Mouse (Mus musculus) brain, embryonic 18.5 days (tissue): ENCODE measurements around the gene Hcls1.

Experiments used
- DNase-seq: peaks from one replicate; pipeline ENCODE4 v3.0.0-alpha.2; 2012; ENCODE audit warnings: low read depth, low spot score

Gene Hcls1

DNA sequence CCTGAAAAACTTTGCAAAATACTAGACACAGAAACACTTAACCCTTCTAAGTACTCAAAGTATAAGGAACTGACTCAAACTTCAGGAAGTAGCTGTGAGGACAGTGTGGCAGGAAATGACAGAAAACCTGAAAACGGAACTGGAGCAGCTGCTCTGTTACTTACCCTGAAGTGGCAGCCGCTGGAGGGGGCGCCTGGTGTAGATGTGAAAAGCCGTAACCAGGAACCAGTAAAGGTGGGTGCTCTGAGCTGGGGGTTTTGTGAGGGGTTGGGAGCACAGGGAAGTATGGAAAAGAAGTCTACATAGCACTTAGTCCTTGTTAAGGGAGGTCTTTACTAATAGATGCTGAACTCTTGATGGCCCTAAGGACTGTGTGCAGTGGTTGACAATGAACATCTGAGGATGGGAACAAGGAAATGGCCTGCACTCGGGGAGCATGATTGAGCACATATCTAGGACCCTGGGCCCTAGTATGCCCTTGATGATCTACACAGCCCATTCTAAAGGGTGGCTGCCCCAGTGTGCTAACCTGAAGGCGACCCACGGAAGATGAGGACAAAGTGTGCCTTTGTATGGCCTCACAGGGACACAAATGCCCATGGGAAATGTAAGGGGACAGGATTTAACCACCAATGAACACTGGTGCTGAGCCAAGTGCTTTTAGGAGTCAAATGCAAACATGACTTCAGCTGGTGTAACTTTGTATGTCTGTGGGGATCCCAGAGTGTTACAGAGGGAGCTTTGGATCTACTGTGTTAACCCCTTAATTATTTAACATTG, at the start of gene Hcls1:
Gene Hcls1 (plus strand): TSS at position 143 of the 780 bp plus-strand sequence.
- no peak for DNase-seq

DNA sequence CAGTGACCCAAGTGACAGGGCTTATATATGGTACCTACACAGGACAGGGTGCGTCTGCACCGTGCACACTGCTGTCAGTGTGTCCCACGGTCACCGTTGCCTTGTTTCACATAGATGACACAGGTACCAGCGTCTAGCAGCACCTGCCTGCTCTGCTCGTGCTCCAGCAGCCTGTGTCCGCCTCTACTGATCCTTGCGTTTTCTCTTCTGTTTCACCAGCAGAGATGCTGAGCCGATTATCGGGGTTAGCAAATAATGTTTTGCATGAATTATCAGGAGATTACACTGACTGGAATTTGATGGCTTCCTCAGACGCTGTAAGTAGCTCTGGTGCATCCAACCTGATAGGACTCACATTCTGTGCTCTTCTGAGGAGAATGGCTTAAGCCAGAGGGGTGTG, 48.9 kb upstream of the Hcls1 start:
- DNase-seq = no peak

DNA sequence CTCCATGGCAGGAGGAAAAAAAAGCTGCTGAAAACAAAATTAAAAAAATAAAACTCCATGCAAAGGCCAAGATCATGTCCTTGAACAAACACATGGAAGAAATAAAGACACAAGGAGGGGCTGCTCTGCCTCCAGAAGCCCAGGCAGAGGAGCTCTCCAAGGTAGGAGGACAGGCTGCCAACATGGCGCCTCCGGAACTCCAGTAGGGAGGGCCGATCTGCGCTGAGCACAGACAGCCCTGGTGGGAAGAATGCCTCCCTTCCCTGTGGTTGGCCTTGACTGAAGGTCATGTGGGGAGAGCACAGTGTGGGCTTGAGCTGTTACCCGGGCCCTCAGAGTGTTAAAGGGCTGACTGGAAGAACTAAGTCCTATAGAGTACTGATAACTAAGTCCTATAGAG, 47.2 kb upstream of the Hcls1 start:
- DNase-seq = no peak

DNA sequence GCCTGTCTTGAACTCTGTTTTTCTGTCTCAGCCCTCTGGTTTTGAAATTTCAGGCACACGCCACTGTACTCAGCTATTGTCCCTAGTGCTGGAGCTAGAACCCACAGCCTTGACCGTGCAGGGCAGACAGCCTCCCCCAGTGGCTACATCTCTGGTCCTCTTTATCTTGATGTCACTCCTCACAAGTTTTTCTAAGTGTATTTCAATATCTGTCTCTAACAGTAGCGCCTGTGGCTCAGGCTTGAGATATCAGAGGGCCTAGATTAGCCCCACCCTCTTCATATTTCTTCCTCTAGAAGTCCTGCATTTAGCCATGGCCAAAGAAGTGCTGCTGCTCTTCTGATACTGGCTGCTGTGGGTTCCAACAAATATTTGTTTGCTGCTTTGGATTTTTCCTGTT, 44.2 kb upstream of the Hcls1 start:
- no peak for DNase-seq

DNA sequence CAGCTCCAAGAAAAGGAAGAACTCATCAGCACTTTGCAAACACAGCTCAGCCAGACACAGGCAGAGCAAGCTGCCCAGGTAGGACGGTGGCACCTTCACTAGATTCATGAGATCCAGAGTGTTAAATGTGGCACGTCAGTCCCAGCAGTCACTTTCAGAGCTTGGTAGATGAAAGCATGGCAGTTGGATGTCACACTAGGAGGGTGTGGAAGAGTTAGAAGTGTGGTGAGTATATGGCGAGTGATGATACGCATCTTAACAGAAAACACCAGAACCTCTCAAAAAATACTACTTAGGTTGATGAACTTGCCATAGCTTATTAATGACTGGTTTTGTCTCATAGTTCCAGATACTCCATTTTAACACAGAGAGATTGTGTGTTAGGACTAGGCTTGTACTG, 43.4 kb upstream of the Hcls1 start:
- no peak for DNase-seq

DNA sequence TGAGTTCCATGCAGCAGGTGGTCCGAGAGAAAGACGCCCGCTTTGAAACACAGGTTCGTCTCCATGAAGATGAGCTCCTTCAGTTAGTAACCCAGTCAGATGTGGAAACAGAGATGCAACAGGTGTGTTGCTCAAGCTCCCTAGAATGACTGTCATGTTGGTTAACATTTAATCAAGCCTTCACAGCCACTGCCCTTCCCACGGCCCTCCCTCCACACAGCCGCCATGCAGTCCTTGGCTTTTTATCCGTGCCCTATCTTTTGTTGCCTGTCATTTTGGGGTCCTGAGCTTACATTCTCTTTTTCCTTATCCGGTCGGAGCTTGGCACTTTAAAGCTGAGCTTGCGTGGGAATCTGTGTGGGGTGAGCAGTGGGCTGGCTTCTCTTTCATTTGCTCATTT, 41.5 kb upstream of the Hcls1 start:
- DNase-seq = no peak

DNA sequence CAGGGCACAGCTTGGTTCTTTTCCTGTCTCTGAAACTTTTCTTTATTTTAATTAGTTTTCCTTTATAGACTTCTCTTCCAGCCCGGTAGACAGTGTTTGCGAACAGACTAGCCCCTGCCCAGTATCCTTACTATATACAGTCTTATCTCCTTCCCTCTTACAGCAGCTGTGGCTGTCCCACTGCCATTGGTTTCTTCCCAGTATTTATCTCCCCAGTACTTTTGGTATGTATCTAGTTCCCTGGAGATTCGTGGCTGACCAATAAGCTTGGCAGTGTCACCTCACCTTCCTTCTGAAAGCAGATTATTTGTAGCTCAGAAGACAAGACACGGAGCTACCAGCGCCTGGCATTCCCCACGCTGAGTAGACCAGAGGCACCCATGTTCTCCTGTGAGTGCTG, 38.1 kb upstream of the Hcls1 start:
- no peak for DNase-seq

DNA sequence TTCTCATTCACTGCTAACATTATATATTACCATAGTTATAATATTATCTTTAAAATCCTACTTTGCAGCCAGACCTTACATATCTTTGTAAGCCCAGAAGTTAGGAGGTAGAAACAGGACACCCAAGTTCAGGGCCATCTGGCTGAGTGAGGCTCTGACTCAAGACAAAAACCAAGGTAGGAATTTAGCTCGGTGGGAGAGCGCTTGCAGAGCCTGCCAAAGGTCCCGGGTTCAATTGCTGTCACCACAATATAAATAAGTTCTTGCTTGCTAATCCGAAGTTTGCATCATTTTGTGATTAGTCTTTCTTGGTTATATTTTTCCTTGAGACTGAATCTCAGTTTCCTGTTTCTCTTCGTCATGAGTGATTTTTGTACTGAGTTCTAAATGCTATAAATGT, 31.6 kb upstream of the Hcls1 start:
- DNase-seq = no peak

DNA sequence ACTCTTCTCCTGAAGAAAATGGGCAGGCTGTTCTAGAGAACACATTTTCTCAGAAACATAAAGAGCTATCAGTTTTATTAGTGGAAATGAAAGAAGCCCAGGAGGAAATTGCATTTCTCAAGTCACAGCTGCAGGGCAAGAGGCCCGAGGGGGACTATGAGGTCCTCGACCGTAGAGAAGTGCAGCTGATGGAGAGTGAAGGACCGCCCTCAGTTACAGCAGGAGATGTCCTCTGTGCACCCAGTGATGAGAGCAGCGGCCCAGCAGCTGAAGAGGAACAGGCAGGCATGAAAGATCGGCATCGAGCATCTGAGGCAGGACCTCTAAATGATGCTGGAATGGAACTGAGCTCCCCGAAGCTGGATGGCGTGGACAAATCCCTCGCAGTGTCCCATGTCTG, 22.9 kb upstream of the Hcls1 start:
- DNase-seq = no peak

DNA sequence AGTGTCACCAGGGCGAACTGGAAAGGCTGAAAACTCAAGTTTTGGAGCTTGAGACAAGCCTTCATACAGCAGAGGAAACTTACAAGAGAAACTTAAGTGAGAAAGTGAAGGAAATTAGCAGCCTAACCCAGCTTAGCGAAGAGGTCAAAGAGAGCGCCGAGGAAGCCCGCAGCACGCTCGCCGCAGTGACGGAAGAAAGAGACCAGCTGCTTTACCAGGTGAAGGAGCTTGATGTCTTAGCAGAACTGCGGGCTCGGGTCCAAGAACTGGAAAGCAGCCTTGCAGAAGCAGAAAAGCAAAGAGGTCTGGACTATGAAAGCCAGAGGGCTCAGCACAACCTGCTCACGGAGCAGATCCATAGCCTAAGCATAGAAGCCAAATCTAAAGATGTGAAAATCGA, 22.5 kb upstream of the Hcls1 start:
- no peak for DNase-seq

DNA sequence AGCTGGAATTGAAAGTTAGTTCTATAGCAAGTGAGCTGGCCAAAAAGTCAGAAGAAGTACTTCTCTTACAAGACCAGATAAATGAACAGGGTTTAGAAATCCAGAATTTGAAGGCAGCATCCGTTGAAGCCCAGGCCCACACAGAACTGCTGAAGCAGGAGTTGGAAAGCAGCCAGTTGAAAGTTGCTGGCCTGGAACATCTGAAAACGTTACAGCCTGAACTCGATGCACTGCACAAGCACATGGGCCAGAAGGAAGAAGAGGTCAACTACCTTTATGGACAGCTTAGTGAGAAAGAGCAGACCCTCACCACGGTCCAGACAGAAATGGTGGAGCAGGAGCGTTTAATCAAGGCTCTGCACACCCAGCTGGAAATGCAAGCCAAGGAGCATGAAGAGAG, 20.6 kb upstream of the Hcls1 start:
- DNase-seq = no peak

DNA sequence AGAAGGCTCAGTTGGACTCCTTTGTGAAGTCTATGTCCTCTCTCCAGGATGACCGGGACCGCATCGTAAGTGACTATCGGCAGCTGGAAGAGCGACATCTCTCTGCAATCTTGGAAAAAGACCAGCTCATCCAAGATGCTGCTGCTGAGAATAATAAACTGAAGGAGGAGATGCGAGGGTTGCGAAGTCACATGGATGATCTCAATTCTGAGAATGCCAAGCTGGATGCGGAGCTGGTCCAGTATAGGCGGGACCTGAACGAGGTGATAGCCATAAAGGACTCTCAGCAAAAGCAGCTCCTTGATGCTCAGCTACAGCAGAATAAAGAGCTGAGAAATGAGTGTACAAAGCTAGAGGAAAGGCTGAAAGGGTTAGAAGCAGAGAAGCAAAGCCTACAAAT, 16.3 kb upstream of the Hcls1 start:
- DNase-seq = no peak

DNA sequence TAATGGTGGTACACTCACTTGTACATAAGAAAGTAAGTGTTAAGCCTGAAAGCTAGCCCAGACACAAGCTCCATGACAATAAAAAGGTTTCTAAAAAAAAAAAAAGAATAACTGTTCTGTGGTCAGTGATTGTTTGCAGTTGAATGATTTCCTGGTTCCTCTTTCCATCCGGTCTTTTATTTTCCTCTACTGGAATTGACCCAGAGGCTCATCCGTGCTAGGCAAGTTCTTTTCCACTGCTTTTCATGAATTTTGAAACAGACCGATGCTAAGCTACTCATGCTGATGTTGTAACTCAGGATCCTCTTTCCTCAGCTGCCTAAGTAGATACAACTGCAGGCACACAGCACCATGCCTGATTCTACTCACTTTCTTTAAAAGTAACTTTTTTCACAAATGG, 14.4 kb upstream of the Hcls1 start:
- DNase-seq = no peak

DNA sequence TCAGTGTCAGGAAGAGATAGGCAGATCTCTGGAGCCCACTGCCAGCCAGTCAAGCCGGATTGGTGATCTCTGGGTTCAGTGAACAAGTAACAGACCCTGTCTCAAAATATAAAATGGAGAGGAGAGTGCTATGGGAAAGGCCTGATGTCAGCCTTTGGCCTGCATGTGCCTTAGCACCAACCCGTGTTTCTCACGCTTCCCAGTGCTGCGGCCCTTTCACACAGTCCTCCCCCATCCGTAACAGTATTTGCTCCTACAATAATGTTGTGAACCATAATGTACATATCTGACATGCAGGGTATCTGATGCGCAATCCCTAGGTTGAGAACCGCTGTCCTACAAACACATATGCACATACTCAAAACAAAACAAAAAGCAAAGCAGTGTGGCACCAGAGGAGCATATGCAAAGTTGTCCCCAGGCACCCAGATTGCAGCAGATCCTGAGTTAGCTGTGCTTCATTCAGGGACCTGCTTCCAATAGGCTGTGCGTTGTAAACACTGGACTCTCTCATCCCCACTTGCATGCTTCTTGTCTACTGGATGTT, 13.6 kb upstream of the Hcls1 start:
- DNase-seq = no peak

DNA sequence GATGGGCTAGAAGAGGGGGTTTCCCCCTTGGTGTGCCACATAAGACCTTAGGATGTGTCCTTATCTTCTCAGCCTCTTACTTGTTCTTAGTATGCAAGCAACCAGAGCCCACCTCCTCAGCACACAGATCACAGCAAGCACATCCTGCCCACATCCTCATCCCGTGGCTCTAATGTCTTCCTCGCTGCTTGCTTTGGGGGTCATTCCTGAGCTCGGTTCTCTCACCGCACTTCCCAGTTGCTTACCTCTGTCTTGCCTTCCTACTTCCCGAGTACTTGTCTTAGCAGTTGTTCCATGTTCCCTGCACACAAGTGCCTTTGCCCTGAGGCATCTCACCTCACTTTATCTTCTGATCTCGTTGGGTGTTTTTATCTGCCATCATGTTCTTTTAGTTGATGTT, 12.8 kb upstream of the Hcls1 start:
- DNase-seq = no peak

DNA sequence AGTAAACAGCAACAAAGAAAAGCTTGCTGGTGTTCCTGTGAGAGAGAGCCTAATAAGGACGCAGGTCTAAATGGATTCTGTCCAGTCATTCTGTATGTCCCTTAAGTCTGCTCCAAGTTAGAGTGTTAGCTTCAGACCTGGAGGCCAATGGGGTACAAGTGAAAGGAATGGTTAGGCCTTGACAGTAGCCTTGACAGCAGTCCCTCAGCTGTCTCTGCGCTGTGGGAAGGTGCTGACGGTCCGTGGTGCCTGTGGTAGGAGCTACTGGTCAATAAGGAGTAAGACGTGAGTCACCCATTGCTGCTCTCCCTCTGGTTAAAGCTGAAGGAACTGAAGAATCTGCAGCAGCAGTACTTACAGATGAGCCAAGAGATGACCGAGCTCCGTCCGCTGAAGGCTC, 10.5 kb upstream of the Hcls1 start:
- no peak for DNase-seq

DNA sequence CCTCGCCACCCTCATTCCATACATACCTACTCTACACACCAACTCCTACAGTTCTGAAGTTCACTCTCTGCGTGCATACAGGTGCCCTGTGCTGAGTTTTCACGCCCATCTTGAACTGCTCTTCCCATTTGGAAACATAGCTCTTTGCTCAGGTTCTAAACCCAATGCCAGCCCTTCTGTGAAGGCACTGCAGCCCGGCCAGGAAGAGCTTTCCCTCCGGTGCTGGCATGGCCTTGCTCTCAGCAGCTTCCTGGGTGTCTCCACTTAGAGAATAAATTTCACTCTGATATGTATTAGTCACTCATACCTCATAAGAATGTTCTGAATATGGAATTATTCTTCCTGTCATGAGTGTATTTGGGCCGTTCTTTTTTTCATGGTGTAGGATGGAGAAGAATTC, 9.4 kb upstream of the Hcls1 start:
- no peak for DNase-seq

DNA sequence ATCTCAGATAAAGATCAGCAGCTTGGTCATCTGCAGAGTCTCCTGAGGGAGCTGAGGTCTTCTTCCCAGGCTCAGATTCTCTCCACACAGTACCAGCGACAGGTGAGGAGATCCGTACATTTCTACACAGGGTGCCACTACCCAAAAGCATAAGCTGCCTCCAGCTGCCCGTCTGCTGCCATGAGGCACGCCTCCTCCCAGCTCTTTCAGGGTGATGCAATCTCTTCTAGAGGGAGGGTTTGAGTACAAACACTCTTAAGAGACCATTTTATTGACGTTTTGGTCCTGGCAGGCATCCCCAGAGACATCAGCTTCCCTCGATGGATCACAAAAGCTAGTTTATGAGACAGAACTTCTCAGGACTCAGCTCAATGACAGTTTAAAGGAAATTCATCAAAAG, 9.0 kb upstream of the Hcls1 start:
- no peak for DNase-seq

DNA sequence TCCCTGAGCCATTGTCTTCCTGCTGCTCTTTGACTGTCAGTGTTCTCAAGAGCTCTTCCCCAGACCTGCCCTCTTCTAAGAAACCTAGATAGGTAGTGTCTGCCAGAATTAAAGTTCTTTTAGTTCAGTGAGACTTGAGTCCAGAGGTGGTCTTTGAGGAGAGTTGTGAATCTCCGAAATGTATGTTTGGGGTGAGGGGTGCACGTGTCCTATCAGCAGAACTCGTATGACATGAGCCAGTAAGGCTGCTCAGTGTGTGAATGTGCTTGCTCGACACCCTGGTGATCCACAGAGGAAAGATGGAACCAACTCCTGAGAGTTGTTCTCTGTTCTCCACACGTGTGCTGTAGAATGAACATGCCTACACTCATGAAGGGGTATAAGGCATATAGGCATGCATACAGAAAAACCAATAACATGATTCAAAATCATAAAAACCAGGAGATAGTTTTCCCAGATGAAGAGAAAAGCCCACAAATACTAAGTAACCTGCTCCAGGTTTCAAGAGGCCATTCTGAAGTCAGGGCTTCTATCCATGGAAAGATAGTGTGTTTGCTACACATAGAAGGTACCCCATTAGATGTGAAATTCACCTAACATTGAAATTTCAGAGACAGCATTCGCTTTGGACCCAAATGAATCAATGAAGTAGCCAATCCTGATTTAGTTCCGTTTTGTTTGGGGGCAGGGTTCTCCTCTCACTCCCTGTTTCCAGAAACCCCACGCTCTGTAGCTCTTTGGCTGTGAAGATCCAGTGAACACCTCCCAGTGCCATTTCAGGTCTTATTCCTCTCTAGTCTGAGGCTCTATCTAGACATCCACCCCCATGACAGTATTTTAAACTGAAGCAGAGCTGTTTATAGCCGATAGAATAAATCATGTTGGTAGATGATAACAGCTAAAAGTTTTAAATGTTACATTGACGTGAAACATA, 8.0 kb upstream of the Hcls1 start:
- DNase-seq = no peak

DNA sequence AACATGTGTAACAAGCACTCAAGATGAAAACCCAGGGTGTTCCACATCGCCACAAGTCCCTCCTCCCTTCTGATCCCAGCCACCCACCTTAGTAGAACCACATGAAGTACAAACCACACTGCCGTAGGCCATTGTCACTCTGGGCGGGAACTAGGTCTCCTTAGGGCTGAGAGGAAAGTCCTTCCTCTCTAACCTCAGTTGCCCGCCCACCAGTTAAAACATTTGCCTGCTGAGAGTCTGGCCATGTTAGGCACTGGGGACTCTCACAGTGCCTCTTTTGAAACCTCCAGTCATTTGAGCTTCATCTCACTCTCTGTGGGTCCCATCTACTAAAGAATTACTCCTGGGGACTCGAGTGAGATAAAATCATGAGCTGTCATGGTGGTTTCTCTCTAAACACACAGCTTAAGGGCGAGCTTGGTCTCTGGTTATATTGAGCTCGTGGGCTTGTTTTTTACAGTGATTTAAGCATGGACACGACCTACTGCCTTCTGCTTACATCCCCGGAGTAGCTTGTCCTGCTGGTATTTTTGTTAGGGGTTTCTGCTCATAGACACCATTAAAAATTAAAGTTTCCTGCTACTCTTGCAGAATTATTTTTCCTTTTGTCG, 7.2 kb upstream of the Hcls1 start:
- DNase-seq = no peak

DNA sequence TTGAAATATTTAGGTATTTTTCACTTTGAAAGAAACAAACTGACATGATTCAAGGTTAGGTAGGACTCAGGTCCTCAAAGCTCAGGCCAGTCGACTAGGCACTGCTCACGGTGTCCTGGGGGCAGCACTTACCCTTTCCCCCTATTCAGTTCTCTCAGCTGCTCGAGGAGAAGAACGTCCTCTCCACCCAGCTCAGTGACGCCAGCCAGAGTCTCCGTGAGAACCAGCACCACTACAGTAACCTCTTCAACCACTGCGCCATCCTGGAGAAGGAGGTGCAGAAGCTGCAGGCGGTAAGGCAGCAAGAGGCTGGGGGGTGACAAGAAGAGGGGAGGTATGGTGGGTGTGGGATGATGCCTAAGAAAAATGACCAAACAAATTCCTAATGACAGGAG, 6.7 kb upstream of the Hcls1 start:
- no peak for DNase-seq

DNA sequence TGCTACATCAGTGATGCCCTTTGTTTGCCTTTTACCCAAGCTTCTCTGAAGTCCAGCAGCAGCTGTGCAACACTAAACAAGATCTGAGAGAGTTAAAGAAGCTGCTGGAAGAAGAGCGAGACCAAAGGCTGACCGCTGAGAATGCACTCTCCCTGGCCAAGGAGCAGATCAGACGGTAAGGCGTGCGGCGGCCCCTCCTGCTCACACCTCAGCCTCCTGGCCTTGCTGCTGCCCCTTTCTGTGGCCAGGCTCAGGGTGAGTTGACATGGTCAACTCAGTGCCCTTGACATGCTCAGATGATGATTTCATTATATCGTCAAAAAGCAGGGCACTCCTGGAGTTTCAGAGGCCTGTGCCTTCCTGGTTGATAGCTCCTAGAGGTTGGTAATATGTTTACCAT, 5.6 kb upstream of the Hcls1 start:
- DNase-seq = no peak
